Mouse (Mus musculus): ENCODE results near the gene Tmem40.

DNA sequence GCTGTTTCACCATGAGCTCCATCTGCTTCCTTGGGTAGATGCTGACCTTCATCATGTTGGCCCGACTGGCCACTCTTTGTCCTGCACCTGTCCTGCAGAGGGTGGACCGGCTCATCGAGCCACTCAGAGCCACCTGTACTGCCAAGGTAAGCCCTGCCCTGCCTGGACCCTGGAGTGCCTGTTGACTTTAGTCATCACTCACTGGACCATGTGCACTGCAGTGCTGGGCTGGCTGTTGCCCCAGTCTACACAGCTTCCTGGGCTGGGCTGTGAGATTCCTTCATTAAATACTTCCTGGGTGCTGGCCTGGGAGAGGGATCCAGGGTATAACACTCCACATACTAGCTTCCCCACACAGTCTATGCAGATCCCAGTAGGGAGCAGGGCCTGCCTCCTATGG is 39.6 kb upstream of the Tmem40 start:
- TF ChIP-seq CTCF (IDR thresholded peaks at IDR 0.05; ENCODE audit: low read depth, low read length): no peak
- no peak for TF ChIP-seq POLR2A (IDR thresholded peaks at IDR 0.05; ENCODE audit: borderline replicate concordance, low read depth, low read length)

All from bone marrow macrophage, adult 2 months (primary cell).